Mouse (Mus musculus) layer of hippocampus, adult 8-10 months (tissue): ENCODE results near the gene Capn15. TPM values are rescaled to one million over a fixed set of nuclear protein-coding genes. Genes with fewer than 3 reads are reported as not detected.

Experiments used
- DNase-seq, 2 experiments: peaks; one replicate each; pipeline ENCODE4 v3.0.0; 2022; ENCODE audit warnings: low spot score in 2 of 2
- total RNA-seq, 4 experiments: library from RNA; stranded (reverse); gene quantifications; 2 replicates each; pipeline ENCODE4 v1.2.4; 2022

Capn15 gene
- total RNA-seq, 4 experiments from 2014 or later: 45.4 to 61.2 (median 53.8) TPM

GRCm38 (mm10) chr17:25993489-25993888 is 7.9 kb upstream of the Capn15 start:
- DNase-seq: no peak

GRCm38 (mm10) chr17:25992274-25992673 is 6.7 kb upstream of the Capn15 start:
- no peak for DNase-seq

GRCm38 (mm10) chr17:25990331-25990730 is 4.7 kb upstream of the Capn15 start:
- DNase-seq: no peak

- peak in 1 of 2 experiments; percentile 24 for DNase-seq
These were observed 865 bp downstream of the Capn15 start for GRCm38 (mm10) chr17:25984556-25985305.

- no peak for DNase-seq
These were observed 1.5 kb downstream of the Capn15 start for GRCm38 (mm10) chr17:25984066-25984465.

GRCm38 (mm10) chr17:25982913-25983312 is 2.7 kb downstream of the Capn15 start:
- no peak for DNase-seq

GRCm38 (mm10) chr17:25980854-25981253 is 4.7 kb downstream of the Capn15 start:
- DNase-seq: no peak

GRCm38 (mm10) chr17:25979829-25980738 is 5.5 kb downstream of the Capn15 start:
- DNase-seq: no peak

- no peak for DNase-seq
These were observed 14.5 kb downstream of the Capn15 start for GRCm38 (mm10) chr17:25970954-25971707.

GRCm38 (mm10) chr17:25970448-25970847 is 15.1 kb downstream of the Capn15 start:
- DNase-seq: no peak

- no peak for DNase-seq
These were observed 17.4 kb downstream of the Capn15 start for GRCm38 (mm10) chr17:25968176-25968575.

- no peak for DNase-seq
These were observed 17.9 kb downstream of the Capn15 start for GRCm38 (mm10) chr17:25967652-25968051.

- DNase-seq: no peak
These were observed 21.3 kb downstream of the Capn15 start for GRCm38 (mm10) chr17:25964271-25964670.

- no peak for DNase-seq
These were observed 23.1 kb downstream of the Capn15 start for GRCm38 (mm10) chr17:25962413-25962905.

GRCm38 (mm10) chr17:25961566-25961965 is 24.0 kb downstream of the Capn15 start:
- no peak for DNase-seq

GRCm38 (mm10) chr17:25959630-25960467 is 25.7 kb downstream of the Capn15 start:
- DNase-seq: no peak

- no peak for DNase-seq
These were observed 26.7 kb downstream of the Capn15 start for GRCm38 (mm10) chr17:25958771-25959494.

- no peak for DNase-seq
These were observed 28.0 kb downstream of the Capn15 start for GRCm38 (mm10) chr17:25957586-25958051.

GRCm38 (mm10) chr17:25956631-25957030 is 29.0 kb downstream of the Capn15 start:
- no peak for DNase-seq

- DNase-seq: no peak
These were observed 29.4 kb downstream of the Capn15 start for GRCm38 (mm10) chr17:25956201-25956600.
